Mouse (Mus musculus): ENCODE results near the gene Trnau1ap. TPM values are rescaled to one million over a fixed set of nuclear protein-coding genes. Genes with fewer than 3 reads are reported as not detected.
A peak's percentile ranks its signal among the peaks of the same experiment; 100 is the strongest.

The Trnau1ap gene
- polyA plus RNA-seq, 1 experiment = not detected

DNA sequence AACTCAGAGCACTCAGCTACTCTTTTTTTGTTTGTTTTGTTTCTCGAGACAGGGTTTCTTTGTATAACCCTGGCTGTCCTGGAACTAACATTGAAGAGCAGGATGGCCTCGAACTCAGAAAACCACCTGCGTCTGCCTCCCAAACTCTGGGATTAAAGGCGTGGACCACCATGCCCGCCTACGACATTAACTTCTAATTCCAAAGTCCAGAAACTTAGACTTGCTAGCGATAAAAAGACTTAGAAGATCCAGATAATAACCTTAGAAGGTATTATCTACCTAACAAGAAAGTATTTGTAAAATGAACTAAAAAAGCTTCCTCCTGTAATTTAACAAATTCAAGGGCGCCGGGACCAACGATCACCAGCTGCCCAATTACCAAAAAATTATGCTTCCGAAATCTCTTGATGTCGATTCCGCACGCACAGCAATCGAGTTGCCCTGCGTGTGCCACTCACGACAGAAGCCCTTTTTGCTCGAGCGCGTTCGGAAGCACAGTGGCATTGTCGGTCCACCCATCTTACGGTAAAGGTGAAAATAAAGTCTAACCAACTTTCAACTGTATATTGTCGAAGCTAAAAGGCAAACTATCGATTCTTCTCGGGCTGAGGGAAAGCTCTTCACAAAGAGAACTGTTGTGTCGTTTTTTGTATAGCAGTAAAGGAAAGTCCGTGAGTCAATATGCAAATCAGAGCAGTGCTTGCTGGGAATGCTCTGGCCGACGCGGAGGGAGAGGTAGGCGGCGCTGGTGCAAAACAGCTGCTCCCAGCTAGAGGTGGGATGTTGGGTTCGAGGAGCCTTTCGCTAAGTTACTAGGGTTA is 59.4 kb downstream of the Trnau1ap start:
- TF ChIP-seq POLR2A (IDR thresholded peaks at IDR 0.05; ENCODE audit: insufficient read depth, low read depth, low read length) = peak; percentile 100
- TF ChIP-seq CTCF (IDR thresholded peaks at IDR 0.05; ENCODE audit: insufficient read depth, low read depth, low read length) = no peak
- peak overlapping the region; percentile 91 for H3K27ac ChIP-seq (ENCODE audit: insufficient read depth, low read depth, low read length)
- peak overlapping the region; percentile 24 for H3K4me3 ChIP-seq (ENCODE audit: insufficient read depth, low read depth, low read length)
- H3K4me1 ChIP-seq (ENCODE audit: control insufficient read depth, insufficient read depth, low read length) = no peaks in the 10 kb centered on the region
- under 1% methylated on average over 35 of the region's 35 CpGs for WGBS

DNA sequence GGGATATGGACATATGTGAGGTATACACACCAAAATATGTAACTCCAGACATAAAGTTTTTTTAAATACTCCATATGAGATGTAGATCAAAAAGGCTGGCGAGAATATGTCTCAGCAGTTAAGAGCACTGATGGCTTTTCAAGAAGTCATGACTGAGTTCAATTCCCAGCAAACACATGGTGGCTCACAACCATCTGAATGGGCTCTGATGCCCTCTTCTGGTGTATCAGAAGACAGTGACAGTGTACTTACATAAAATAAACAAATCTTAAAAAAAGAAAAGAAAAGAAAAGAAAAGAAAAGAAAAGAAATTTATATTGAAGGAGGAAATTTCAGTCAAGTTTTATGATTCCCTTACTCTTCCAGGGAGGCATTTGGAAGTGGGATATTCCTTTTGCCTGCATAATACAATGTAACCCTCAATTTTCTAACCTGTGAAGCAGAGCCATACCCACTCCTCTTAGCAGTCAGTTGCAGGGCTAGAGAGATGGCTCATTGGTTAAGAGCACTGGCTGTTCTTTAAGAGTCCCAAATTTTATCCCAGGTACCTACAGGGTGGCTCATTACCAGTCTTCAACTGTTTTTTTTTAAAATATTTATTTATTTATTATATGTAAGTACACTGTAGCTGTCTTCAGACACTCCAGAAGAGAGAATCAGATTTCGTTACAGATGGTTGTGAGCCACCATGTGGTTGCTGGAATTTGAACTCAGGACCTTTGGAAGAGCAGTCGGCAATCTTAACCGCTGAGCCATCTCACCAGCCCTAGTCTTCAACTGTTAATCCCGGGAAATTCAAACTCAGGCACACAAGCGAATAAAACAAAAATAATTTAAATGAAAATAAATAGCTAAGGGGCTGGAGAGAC is 60.2 kb downstream of the Trnau1ap start:
- Histone ChIP-seq H3K27ac (ENCODE audit: insufficient read depth, low read depth, low read length) (no peak overlapping the region), H3K4me3 (ENCODE audit: insufficient read depth, low read depth, low read length) (no peak overlapping the region), H3K4me1 (ENCODE audit: control insufficient read depth, insufficient read depth, low read length) (no peaks in the 10 kb centered on the region)
- no peak for TF ChIP-seq POLR2A (IDR thresholded peaks at IDR 0.05; ENCODE audit: insufficient read depth, low read depth, low read length)
- TF ChIP-seq CTCF (IDR thresholded peaks at IDR 0.05; ENCODE audit: insufficient read depth, low read depth, low read length) = no peak
- WGBS = 10% methylated on average over 6 of the region's 6 CpGs

DNA sequence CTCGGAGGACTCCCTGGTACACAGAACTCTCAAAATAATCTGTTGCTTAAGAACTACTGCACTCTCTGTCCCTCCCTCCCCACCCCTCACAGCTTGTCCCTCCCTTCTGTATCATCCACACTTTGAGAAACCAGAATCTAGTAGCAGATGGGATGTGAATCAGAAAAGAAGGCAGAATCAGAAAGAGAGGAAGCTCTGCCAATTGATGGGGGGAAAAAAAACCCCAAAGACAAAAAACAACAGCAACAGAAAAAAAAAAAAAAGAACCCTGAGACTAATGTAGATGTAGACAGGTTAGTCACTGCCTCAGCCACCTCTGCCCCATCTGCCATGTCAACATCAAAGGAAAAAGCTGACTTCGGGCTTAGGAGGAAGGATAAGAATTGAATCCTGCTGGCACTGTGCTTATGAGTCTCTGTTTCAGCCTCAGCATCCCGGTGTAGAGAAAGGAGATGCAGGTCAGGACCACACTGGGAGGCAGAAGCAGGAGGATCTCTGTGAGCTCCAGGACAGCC is 62.4 kb downstream of the Trnau1ap start:
- TF ChIP-seq CTCF (IDR thresholded peaks at IDR 0.05; ENCODE audit: insufficient read depth, low read depth, low read length) (no peak), POLR2A (IDR thresholded peaks at IDR 0.05; ENCODE audit: insufficient read depth, low read depth, low read length) (no peak)
- no peak overlapping the region for H3K4me3 ChIP-seq (ENCODE audit: insufficient read depth, low read depth, low read length)
- WGBS = 75% methylated on average over 3 of the region's 3 CpGs
- no peak overlapping the region for H3K27ac ChIP-seq (ENCODE audit: insufficient read depth, low read depth, low read length)
- H3K4me1 ChIP-seq (ENCODE audit: control insufficient read depth, insufficient read depth, low read length) = no peaks in the 10 kb centered on the region

- no peak for TF ChIP-seq CTCF (IDR thresholded peaks at IDR 0.05; ENCODE audit: insufficient read depth, low read depth, low read length)
- no peak for TF ChIP-seq POLR2A (IDR thresholded peaks at IDR 0.05; ENCODE audit: insufficient read depth, low read depth, low read length)
- 94% methylated on average over 7 of the region's 7 CpGs for WGBS
- Histone ChIP-seq H3K4me3 (ENCODE audit: insufficient read depth, low read depth, low read length) (no peak overlapping the region), H3K27ac (ENCODE audit: insufficient read depth, low read depth, low read length) (no peak overlapping the region), H3K4me1 (ENCODE audit: control insufficient read depth, insufficient read depth, low read length) (no peaks in the 10 kb centered on the region)
Measured at GRCm38 (mm10) chr4:132263313-132263712, 66.0 kb downstream of the Trnau1ap start.

DNA sequence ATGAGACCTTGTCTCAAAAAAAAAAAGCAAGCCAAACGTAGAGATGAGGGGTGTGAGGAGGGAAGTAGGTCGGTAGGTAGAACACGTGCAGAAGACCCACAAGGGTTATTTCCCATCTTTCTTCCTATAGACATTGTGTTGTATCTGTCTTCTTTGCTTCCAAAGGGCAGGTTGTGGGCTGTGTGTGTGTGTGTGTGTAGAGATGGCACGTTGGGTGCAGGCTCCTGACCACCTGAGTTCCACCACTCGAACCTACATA is 67.1 kb downstream of the Trnau1ap start:
- Histone ChIP-seq H3K4me3 (ENCODE audit: insufficient read depth, low read depth, low read length) (no peak overlapping the region), H3K27ac (ENCODE audit: insufficient read depth, low read depth, low read length) (no peak overlapping the region), H3K4me1 (ENCODE audit: control insufficient read depth, insufficient read depth, low read length) (no peaks in the 10 kb centered on the region)
- WGBS = 67% methylated on average over 5 of the region's 5 CpGs
- TF ChIP-seq POLR2A (IDR thresholded peaks at IDR 0.05; ENCODE audit: insufficient read depth, low read depth, low read length) = no peak
- no peak for TF ChIP-seq CTCF (IDR thresholded peaks at IDR 0.05; ENCODE audit: insufficient read depth, low read depth, low read length)

Other genes starting within 250 kb of the Trnau1ap start
- not detected in 2 replicates for gene Oprd1, start 185.1 kb downstream of the Trnau1ap start, polyA plus RNA-seq (2012; ENCODE audit: insufficient read depth, insufficient read length, low replicate concordance, missing spikeins)
- not detected in 2 replicates for gene Ythdf2, start 117.2 kb downstream of the Trnau1ap start, polyA plus RNA-seq (2012; ENCODE audit: insufficient read depth, insufficient read length, low replicate concordance, missing spikeins)
- not detected in 2 replicates for gene Gmeb1, start 67.9 kb downstream of the Trnau1ap start, polyA plus RNA-seq (2012; ENCODE audit: insufficient read depth, insufficient read length, low replicate concordance, missing spikeins)
- not detected in 2 replicates for gene Taf12, start 55.2 kb downstream of the Trnau1ap start, polyA plus RNA-seq (2012; ENCODE audit: insufficient read depth, insufficient read length, low replicate concordance, missing spikeins)
- not detected in 2 replicates for gene Rab42, start 26.2 kb downstream of the Trnau1ap start, polyA plus RNA-seq (2012; ENCODE audit: insufficient read depth, insufficient read length, low replicate concordance, missing spikeins)
- not detected in 2 replicates for gene Rcc1, start 24.1 kb upstream of the Trnau1ap start, polyA plus RNA-seq (2012; ENCODE audit: insufficient read depth, insufficient read length, low replicate concordance, missing spikeins)
- gene Phactr4, start 93.0 kb upstream of the Trnau1ap start, polyA plus RNA-seq (2012; ENCODE audit: insufficient read depth, insufficient read length, low replicate concordance, missing spikeins) = not detected in 2 replicates
- not detected in 2 replicates for gene Med18, start 134.4 kb upstream of the Trnau1ap start, polyA plus RNA-seq (2012; ENCODE audit: insufficient read depth, insufficient read length, low replicate concordance, missing spikeins)
- not detected in 2 replicates for gene Sesn2, start 181.0 kb upstream of the Trnau1ap start, polyA plus RNA-seq (2012; ENCODE audit: insufficient read depth, insufficient read length, low replicate concordance, missing spikeins)
- gene Atpif1, start 204.1 kb upstream of the Trnau1ap start, polyA plus RNA-seq (2012; ENCODE audit: insufficient read depth, insufficient read length, low replicate concordance, missing spikeins) = not detected in 2 replicates
- gene Dnajc8, start 206.0 kb upstream of the Trnau1ap start, polyA plus RNA-seq (2012; ENCODE audit: insufficient read depth, insufficient read length, low replicate concordance, missing spikeins) = 577 TPM in 1 of 2 replicates, not detected in the other
- not detected in 2 replicates for gene Ptafr, start 234.5 kb upstream of the Trnau1ap start, polyA plus RNA-seq (2012; ENCODE audit: insufficient read depth, insufficient read length, low replicate concordance, missing spikeins)